In genomic region chr6:32448787-32449186, GRCm38 (mm10) we compare ENCODE assay signal across 16 mouse cellular contexts.
"Had no signal": no experiment of that assay in that cellular context is flagged by ENCODE, and none has a peak within 500 bp of the region (broad histone marks: within the 10 kb centered on the region; RNA-seq: fewer than 3 reads in every experiment).

No protein-coding gene starts in this region.

- H3K4me3 ChIP-seq: left cerebral cortex, adult 2 months; liver, embryonic 13.5 days; midbrain, embryonic 12.5 days; midbrain, embryonic 15.5 days; neural tube, embryonic 13.5 days; stomach, embryonic 15.5 days had no signal

- H3K36me3 ChIP-seq: liver, embryonic 13.5 days; midbrain, embryonic 12.5 days; midbrain, embryonic 15.5 days; stomach, embryonic 15.5 days had no signal

- DNase-seq: kidney, adult 18-20 months; kidney, postnatal 14 days; layer of hippocampus, adult 9-11 months; layer of hippocampus, postnatal 36 days; liver, embryonic 13.5 days; lung, adult 2 months; lung, postnatal 14 days; lung, postnatal 4 days; right cerebral cortex, postnatal 4 days; thymus, postnatal 25 days had no signal

- H3K4me2 ChIP-seq: liver, embryonic 13.5 days; midbrain, embryonic 12.5 days; midbrain, embryonic 15.5 days; neural tube, embryonic 13.5 days; stomach, embryonic 15.5 days had no signal

- H3K4me1 ChIP-seq: liver, embryonic 13.5 days; midbrain, embryonic 12.5 days; stomach, embryonic 15.5 days had no signal

- H3K9me3 ChIP-seq: liver, embryonic 13.5 days; midbrain, embryonic 12.5 days; midbrain, embryonic 15.5 days; neural tube, embryonic 13.5 days; stomach, embryonic 15.5 days had no signal

- H3K27me3 ChIP-seq: liver, embryonic 13.5 days; midbrain, embryonic 12.5 days; midbrain, embryonic 15.5 days; neural tube, embryonic 13.5 days; stomach, embryonic 15.5 days had no signal

- H3K9ac ChIP-seq: liver, embryonic 13.5 days; midbrain, embryonic 12.5 days; midbrain, embryonic 15.5 days; neural tube, embryonic 13.5 days; stomach, embryonic 15.5 days had no signal

- H3K27ac ChIP-seq: left cerebral cortex, adult 2 months; liver, embryonic 13.5 days; midbrain, embryonic 12.5 days; midbrain, embryonic 15.5 days; neural tube, embryonic 13.5 days; stomach, embryonic 15.5 days had no signal

- ATAC-seq: intestine, embryonic 16.5 days; midbrain, embryonic 15.5 days had no signal
